Mouse (Mus musculus): Measurements from ENCODE around the gene Nfyc.

- no peak for TF ChIP-seq CTCF (IDR thresholded peaks at IDR 0.05; ENCODE audit: low read depth)
- no peak for TF ChIP-seq EP300 (optimal IDR thresholded peaks at IDR 0.05)
Observed at GRCm38 (mm10) chr4:120797985-120798725, 33.2 kb downstream of the Nfyc start.

All from stomach, postnatal 0 days (tissue).